Comparison of ENCODE assay signal across 37 mouse cellular contexts in the genomic region with DNA sequence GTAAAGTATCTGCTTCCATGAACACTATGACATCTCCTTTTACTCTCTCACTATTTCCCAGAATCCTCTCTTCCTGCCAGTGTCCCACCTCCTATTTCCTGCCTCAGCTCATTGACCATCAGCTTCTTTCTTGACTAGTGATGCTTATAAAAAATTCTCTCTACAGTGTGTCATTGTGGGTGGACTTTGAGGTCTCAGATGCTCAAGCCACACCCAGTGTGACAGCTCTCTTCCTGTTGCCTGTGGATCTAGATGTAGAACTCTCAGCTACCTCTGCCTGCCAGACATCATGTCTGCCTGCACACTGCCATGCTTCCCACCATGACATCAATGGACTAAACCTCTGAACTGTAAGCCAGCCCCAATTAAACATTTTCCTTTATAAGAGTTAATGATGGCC. TPM values are rescaled to one million over a fixed set of nuclear protein-coding genes. Genes with fewer than 3 reads are reported as not detected.
"Had no signal": no experiment of that assay in that cellular context is flagged by ENCODE, and none has a peak within 500 bp of the region (broad histone marks: within the 10 kb centered on the region; RNA-seq: fewer than 3 reads in every experiment).

No protein-coding gene starts in this region.

- H3K36me3 ChIP-seq: heart, embryonic 13.5 days; heart, embryonic 15.5 days; hindbrain, embryonic 13.5 days; hindbrain, embryonic 15.5 days; kidney, embryonic 15.5 days; limb, embryonic 10.5 days; limb, embryonic 12.5 days; liver, embryonic 12.5 days had no signal

- H3K27ac ChIP-seq: gastrocnemius, adult 2 months; heart, adult 2 months; heart, embryonic 13.5 days; heart, embryonic 15.5 days; hindbrain, embryonic 13.5 days; hindbrain, embryonic 15.5 days; hindbrain, postnatal 0 days; kidney, embryonic 15.5 days; kidney, postnatal 0 days; left cerebral cortex, adult 2 months; limb, embryonic 10.5 days; limb, embryonic 12.5 days; liver, embryonic 12.5 days; liver, embryonic 14.5 days had no signal

- H3K4me1 ChIP-seq: hindbrain, embryonic 13.5 days; hindbrain, embryonic 15.5 days; limb, embryonic 10.5 days; limb, embryonic 12.5 days had no signal

- DNase-seq: gastrocnemius, adult 2 months; gastrocnemius, postnatal 10 days; gastrocnemius, postnatal 25 days; heart, adult 2 months; heart, postnatal 14 days; heart, postnatal 36 days; kidney, adult 11 months; kidney, adult 2 months; kidney, adult 9 months; kidney, postnatal 14 days; kidney, postnatal 36 days had no signal

- H3K4me3 ChIP-seq: gastrocnemius, adult 2 months; heart, adult 2 months; heart, embryonic 13.5 days; heart, embryonic 15.5 days; hindbrain, embryonic 13.5 days; hindbrain, embryonic 15.5 days; kidney, embryonic 15.5 days; left cerebral cortex, adult 2 months; limb, embryonic 10.5 days; limb, embryonic 12.5 days; liver, embryonic 12.5 days had no signal

- H3K9me3 ChIP-seq: heart, embryonic 13.5 days; heart, embryonic 15.5 days; hindbrain, embryonic 13.5 days; hindbrain, embryonic 15.5 days; kidney, embryonic 15.5 days; limb, embryonic 10.5 days; limb, embryonic 12.5 days; liver, embryonic 12.5 days had no signal

- H3K4me2 ChIP-seq: heart, embryonic 11.5 days; heart, embryonic 13.5 days; heart, embryonic 15.5 days; hindbrain, embryonic 13.5 days; hindbrain, embryonic 15.5 days; kidney, embryonic 15.5 days; limb, embryonic 12.5 days; liver, embryonic 12.5 days had no signal

- H3K9ac ChIP-seq: heart, embryonic 13.5 days; heart, embryonic 15.5 days; hindbrain, embryonic 13.5 days; hindbrain, embryonic 15.5 days; kidney, embryonic 15.5 days; limb, embryonic 12.5 days; liver, embryonic 12.5 days; liver, embryonic 14.5 days had no signal

- ATAC-seq: hindbrain, postnatal 0 days; liver, embryonic 12.5 days had no signal

- H3K27me3 ChIP-seq: heart, embryonic 15.5 days; hindbrain, embryonic 13.5 days; hindbrain, embryonic 15.5 days; kidney, embryonic 15.5 days; limb, embryonic 12.5 days; liver, embryonic 12.5 days had no signal

RNA-seq across cellular contexts. Expression of gene Ffar2, which starts 13.7 kb away (rescaled TPM):
- total RNA-seq: heart, adult 2 months; layer of hippocampus, adult 18-20 months; layer of hippocampus, postnatal 25 days; left cerebral cortex, adult 2 months; left cerebral cortex, postnatal 36 days had no signal
- polyA plus RNA-seq: heart, embryonic 11.5 days; heart, embryonic 13.5 days; limb, embryonic 10.5 days; limb, embryonic 12.5 days; liver, adult 2 months had no signal

RNA-seq across cellular contexts. Expression of gene Ffar3, which starts 18.7 kb away (rescaled TPM):
- total RNA-seq: gastrocnemius, adult 2 months; gastrocnemius, postnatal 10 days; gastrocnemius, postnatal 25 days; gastrocnemius, postnatal 4 days; granulocyte monocyte progenitor cell, adult 5-6 weeks; heart, adult 2 months; heart, postnatal 14 days; heart, postnatal 36 days; hematopoietic stem cell, adult 5-6 weeks; layer of hippocampus, adult 18-20 months; layer of hippocampus, postnatal 10 days; layer of hippocampus, postnatal 25 days; left cerebral cortex, adult 2 months; left cerebral cortex, postnatal 36 days; liver, adult 2 months had no signal
- polyA plus RNA-seq: frontal cortex, adult 2 months; heart, adult 2 months; heart, embryonic 11.5 days; heart, embryonic 13.5 days; heart, embryonic 15.5 days; heart, postnatal 0 days; hindbrain, embryonic 11.5 days; hindbrain, embryonic 15.5 days; limb, embryonic 10.5 days; limb, embryonic 12.5 days; limb, embryonic 14.5 days; liver, adult 2 months; liver, embryonic 12.5 days; liver, embryonic 14.5 days had no signal

RNA-seq across cellular contexts. Expression of gene Ffar1, which starts 24.1 kb away (rescaled TPM):
- total RNA-seq: gastrocnemius, adult 2 months; gastrocnemius, postnatal 10 days; gastrocnemius, postnatal 25 days; gastrocnemius, postnatal 4 days; granulocyte monocyte progenitor cell, adult 5-6 weeks; heart, adult 2 months; heart, postnatal 14 days; heart, postnatal 36 days; hematopoietic stem cell, adult 5-6 weeks; hindbrain, postnatal 0 days; layer of hippocampus, adult 18-20 months; layer of hippocampus, postnatal 10 days; layer of hippocampus, postnatal 25 days; left cerebral cortex, adult 2 months; left cerebral cortex, postnatal 14 days; left cerebral cortex, postnatal 36 days; liver, adult 2 months had no signal
- polyA plus RNA-seq: frontal cortex, adult 2 months; heart, embryonic 11.5 days; heart, embryonic 13.5 days; heart, embryonic 15.5 days; heart, postnatal 0 days; hindbrain, embryonic 11.5 days; hindbrain, embryonic 13.5 days; hindbrain, embryonic 15.5 days; hindbrain, postnatal 0 days; kidney, embryonic 15.5 days; limb, embryonic 10.5 days; limb, embryonic 12.5 days; liver, embryonic 12.5 days had no signal

RNA-seq across cellular contexts. Expression of gene Cd22, which starts 42.9 kb away (rescaled TPM):
- total RNA-seq: granulocyte monocyte progenitor cell, adult 5-6 weeks; hematopoietic stem cell, adult 5-6 weeks; layer of hippocampus, adult 18-20 months; layer of hippocampus, postnatal 10 days; layer of hippocampus, postnatal 25 days; left cerebral cortex, adult 2 months; left cerebral cortex, postnatal 14 days; left cerebral cortex, postnatal 36 days had no signal
- polyA plus RNA-seq: heart, embryonic 11.5 days; heart, embryonic 13.5 days; heart, embryonic 15.5 days; hindbrain, embryonic 11.5 days; hindbrain, embryonic 13.5 days; limb, embryonic 10.5 days had no signal

RNA-seq across cellular contexts. Expression of gene Krtdap, which starts 49.6 kb away (rescaled TPM):
- total RNA-seq: granulocyte monocyte progenitor cell, adult 5-6 weeks; heart, adult 2 months; heart, postnatal 14 days; heart, postnatal 36 days; hematopoietic stem cell, adult 5-6 weeks; hindbrain, postnatal 0 days; layer of hippocampus, adult 18-20 months; layer of hippocampus, postnatal 10 days; layer of hippocampus, postnatal 25 days; left cerebral cortex, adult 2 months; left cerebral cortex, postnatal 14 days; left cerebral cortex, postnatal 36 days; liver, adult 2 months had no signal
- polyA plus RNA-seq: frontal cortex, adult 2 months; heart, adult 2 months; heart, embryonic 11.5 days; hindbrain, embryonic 11.5 days; hindbrain, embryonic 13.5 days; kidney, adult 2 months; limb, embryonic 10.5 days; limb, embryonic 12.5 days; liver, adult 2 months; liver, embryonic 12.5 days; liver, embryonic 14.5 days had no signal
